Mouse (Mus musculus): ENCODE data around the gene Tm2d3. TPM values are rescaled to one million over a fixed set of nuclear protein-coding genes. Genes with fewer than 3 reads are reported as not detected.

Gene Tm2d3
- polyA plus RNA-seq (2016; fragmentation: Nextera tagmentation; extraction: Ambion mirVana) = 39.2 and 39.3 TPM in 2 replicates

GRCm38 (mm10) chr7:65690869-65691268 lies at the start of gene Tm2d3:
Tm2d3 (plus strand) TSS chr7:65691169.
- no peak within 1 kb of the TSS for H3K4me3 ChIP-seq
- H3K36me3 ChIP-seq = peaks cover 34% of the 10 kb centered on the region
- no peaks in the 10 kb centered on the region for H3K27me3 ChIP-seq (replicated peaks)
- no peak within 1 kb of the TSS for H3K9ac ChIP-seq
- H3K4me1 ChIP-seq (replicated peaks) = peaks cover 15% of the 10 kb centered on the region
- H3K9me3 ChIP-seq (replicated peaks) = no peaks in the 10 kb centered on the region
- no peak within 1 kb of the TSS for H3K4me2 ChIP-seq
- 84% methylated on average over 7 of the region's 7 CpGs for WGBS
- ATAC-seq (ENCODE audit: insufficient number of reproducible peaks, low FRiP score) = no peak
- H3K27ac ChIP-seq (ENCODE audit: poor library complexity, severe bottlenecking) = no peak within 1 kb of the TSS

DNA sequence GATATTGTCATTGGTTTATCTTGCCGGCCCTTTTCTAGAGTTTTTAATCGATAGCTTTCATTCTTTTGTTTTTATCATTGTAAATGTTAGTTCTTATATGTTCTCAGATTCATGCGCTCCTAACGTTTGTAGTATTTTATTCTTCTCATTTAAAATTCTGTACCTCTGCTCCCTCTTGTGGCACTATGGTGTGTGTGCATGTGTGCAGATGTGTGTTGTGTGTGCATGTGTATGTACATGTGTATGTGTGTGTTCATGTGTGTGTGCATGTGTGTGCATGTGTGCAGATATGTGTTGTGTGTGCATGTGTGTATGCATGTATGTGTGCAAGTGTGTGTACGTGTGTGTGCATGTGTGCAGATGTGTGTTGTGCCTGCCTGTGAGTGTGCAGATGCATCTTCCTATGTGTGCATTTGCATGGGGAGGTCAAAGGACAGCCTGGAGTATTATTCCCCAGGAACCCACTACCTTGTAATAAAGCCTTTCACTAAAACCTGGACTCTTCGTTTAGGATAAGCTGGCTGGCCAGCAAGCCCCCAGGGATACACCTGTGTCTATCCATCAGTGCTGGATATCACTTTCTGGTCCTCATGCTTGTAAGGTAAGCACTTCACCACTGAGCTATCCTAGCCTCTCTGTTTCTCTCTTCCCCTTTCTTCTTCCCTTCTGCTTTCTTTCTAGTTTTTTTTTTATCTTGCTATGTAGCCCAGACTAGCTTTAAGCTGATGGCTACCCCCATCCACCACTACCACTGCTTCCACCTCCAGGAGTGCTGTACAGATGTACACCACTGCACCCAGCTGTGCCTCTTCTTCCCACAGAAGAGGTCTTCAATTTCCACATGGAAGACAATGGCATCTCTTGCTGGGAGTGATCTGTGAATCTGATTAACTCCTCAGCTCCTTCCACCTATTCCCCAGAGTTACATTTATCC lies 48.3 kb upstream of the Tm2d3 start:
- Histone ChIP-seq H3K27ac (ENCODE audit: poor library complexity, severe bottlenecking) (no peak overlapping the region), H3K4me2 (no peak overlapping the region), H3K4me1 (replicated peaks) (peaks cover 23% of the 10 kb centered on the region), H3K9me3 (replicated peaks) (no peaks in the 10 kb centered on the region), H3K9ac (no peak overlapping the region), H3K36me3 (peaks cover 10% of the 10 kb centered on the region), H3K27me3 (replicated peaks) (peaks cover 13% of the 10 kb centered on the region; the same call in 1 of the 2 replicates), H3K4me3 (no peak overlapping the region)
- 76% methylated on average over 6 of the region's 6 CpGs for WGBS
- no peak for ATAC-seq (ENCODE audit: insufficient number of reproducible peaks, low FRiP score)

GRCm38 (mm10) chr7:65643861-65644421 lies 47.0 kb upstream of the Tm2d3 start:
- peak overlapping the region; percentile 89 for H3K4me2 ChIP-seq
- H3K27ac ChIP-seq (ENCODE audit: poor library complexity, severe bottlenecking) = no peak overlapping the region
- WGBS = 34% methylated on average over 6 of the region's 6 CpGs
- H3K9me3 ChIP-seq (replicated peaks) = no peaks in the 10 kb centered on the region
- ATAC-seq (ENCODE audit: insufficient number of reproducible peaks, low FRiP score) = no peak
- H3K4me1 ChIP-seq (replicated peaks) = peaks cover 23% of the 10 kb centered on the region
- peaks cover 20% of the 10 kb centered on the region for H3K36me3 ChIP-seq
- H3K9ac ChIP-seq = no peak overlapping the region
- H3K27me3 ChIP-seq (replicated peaks) = peaks cover 13% of the 10 kb centered on the region; the same call in 1 of the 2 replicates
- peak overlapping the region; percentile 85 for H3K4me3 ChIP-seq

DNA sequence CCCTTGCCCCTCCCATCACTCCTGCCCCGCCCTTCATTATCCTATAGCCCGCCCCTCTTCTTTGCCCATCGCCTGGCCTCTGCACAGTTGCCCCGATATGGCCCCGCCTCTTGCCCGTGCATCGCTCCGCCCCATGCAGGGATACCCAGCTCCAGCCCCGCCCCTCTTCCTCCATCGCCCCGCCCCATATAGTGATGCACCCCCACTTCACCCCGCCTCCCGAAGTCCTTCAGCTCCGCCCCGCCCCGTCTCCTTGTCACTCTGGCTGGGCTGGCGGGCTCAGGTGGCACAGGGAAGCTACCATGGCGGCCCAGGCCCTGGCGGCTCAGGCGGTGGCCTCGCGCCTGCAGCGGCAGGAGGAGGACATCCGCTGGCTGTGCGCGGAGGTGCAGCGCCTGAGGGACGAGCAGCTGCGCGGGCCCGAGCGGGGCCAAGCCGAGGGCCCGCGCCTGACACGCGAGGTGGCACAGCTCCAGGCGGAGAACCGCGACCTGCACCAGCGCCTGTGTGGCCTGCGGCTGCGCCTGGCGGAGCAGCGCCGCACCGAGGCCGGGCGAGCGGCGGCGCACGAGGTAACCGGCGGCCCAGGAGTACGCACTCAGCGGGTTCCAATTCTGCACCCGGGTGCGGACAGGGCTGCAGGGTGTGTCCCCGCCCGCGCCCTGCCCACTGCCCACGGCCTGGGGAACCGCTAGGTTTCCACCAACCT lies 46.2 kb upstream of the Tm2d3 start, which contains the start of gene Tarsl2:
Gene Tarsl2, plus strand, starts transcription at position 256 of the 709 bp plus-strand sequence.
- peaks cover 6% of the 10 kb centered on the region for H3K9me3 ChIP-seq (replicated peaks)
- peak; percentile 97 for ATAC-seq (ENCODE audit: insufficient number of reproducible peaks, low FRiP score)
- peak within 1 kb of the TSS; percentile 85 for H3K27ac ChIP-seq (ENCODE audit: poor library complexity, severe bottlenecking)
- peak within 1 kb of the TSS; percentile 89 for H3K4me2 ChIP-seq
- H3K9ac ChIP-seq = peak within 1 kb of the TSS; percentile 93
- H3K36me3 ChIP-seq = peaks cover 29% of the 10 kb centered on the region
- peaks cover 21% of the 10 kb centered on the region for H3K4me1 ChIP-seq (replicated peaks)
- WGBS = under 1% methylated on average over 64 of the region's 64 CpGs
- peaks cover 13% of the 10 kb centered on the region; the same call in 1 of the 2 replicates for H3K27me3 ChIP-seq (replicated peaks)
- H3K4me3 ChIP-seq = peak within 1 kb of the TSS; percentile 85

DNA sequence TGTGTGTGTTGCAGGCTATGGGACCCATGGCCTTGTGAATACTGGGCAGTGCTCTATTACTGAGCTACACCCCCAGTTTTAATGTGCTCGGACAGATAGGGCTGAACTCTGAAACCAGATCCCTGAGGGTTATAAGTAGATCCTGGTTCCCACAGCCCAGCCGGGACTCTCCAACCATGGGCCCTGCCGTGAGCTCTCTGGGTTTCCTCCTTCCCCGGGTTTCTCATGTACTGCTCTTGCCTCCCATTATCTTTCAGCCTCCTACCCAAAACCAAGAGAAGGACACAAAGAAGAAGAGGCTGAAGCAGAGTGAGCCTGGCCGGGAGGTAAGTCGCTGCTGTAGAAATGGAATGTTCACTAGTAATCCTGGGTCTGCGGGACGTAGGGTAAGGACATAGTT lies 45.0 kb upstream of the Tm2d3 start:
- H3K9ac ChIP-seq = no peak overlapping the region

DNA sequence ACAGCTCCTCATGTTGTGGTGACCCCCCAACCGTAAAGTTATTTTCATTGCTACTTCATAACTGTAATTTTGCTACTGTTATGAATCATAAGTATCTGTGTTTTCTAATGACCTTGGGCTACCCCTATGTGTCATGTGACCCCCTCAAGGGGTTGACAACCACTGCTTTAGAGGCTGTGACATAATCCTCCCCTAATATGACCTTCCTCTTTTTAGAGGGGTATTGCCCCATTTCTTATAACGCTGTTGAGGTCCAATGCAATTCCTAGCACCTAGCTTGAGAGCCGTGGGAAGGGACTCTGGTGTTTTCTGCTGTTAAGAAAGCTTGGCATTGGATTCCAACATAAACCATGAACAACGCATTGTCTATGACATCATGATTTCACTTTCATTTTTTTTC lies 40.3 kb upstream of the Tm2d3 start:
- H3K27me3 ChIP-seq (replicated peaks) = no peaks in the 10 kb centered on the region
- peaks cover 9% of the 10 kb centered on the region for H3K9me3 ChIP-seq (replicated peaks)
- peaks cover 4% of the 10 kb centered on the region; the same call in 1 of the 2 replicates for H3K4me1 ChIP-seq (replicated peaks)
- no peak for ATAC-seq (ENCODE audit: insufficient number of reproducible peaks, low FRiP score)
- no peak overlapping the region for H3K9ac ChIP-seq
- H3K4me3 ChIP-seq = no peak overlapping the region
- H3K4me2 ChIP-seq = no peak overlapping the region
- 86% methylated on average over 4 of the region's 4 CpGs for WGBS
- peaks cover 67% of the 10 kb centered on the region for H3K36me3 ChIP-seq
- H3K27ac ChIP-seq (ENCODE audit: poor library complexity, severe bottlenecking) = no peak overlapping the region

More for the DNA sequence above, 45.0 kb upstream of the Tm2d3 start:
- H3K27ac ChIP-seq (ENCODE audit: poor library complexity, severe bottlenecking) = no peak overlapping the region
- WGBS = 84% methylated on average over 8 of the region's 8 CpGs
- H3K4me2 ChIP-seq = peak overlapping the region; percentile 29
- peaks cover 36% of the 10 kb centered on the region for H3K36me3 ChIP-seq
- no peak overlapping the region for H3K4me3 ChIP-seq
- H3K9me3 ChIP-seq (replicated peaks) = peaks cover 6% of the 10 kb centered on the region
- ATAC-seq (ENCODE audit: insufficient number of reproducible peaks, low FRiP score) = no peak
- H3K27me3 ChIP-seq (replicated peaks) = peaks cover 13% of the 10 kb centered on the region; the same call in 1 of the 2 replicates
- peaks cover 13% of the 10 kb centered on the region; the same call in 1 of the 2 replicates for H3K4me1 ChIP-seq (replicated peaks)

DNA sequence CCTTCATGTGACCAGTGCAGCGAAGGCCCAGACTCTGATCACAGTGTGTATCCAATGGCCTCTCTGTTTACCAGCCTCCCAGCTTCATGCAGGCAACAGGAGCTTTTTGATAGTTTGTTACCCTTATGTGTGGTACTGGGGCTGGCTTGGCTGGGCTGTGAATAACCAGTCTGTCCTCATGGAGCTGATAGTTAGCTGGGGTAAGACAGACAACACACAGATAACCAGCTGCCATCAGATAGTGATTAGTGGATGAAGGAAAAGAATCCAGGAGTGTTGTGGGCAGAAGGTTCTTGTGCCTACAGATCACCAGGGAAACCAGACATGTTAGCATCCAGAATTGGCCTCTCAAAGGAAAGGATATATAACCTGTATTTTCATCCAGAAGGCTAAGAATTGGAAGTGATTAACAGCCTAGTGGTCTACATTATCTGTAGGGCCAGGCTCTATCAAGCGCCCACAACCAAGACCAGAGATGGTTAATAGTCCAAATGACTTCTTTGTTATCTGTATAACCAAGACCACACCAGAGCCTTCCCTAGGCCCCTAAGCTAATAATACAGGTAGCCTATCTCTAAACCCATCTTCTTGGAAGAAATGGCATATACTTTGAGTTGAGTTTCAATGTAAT lies 33.4 kb upstream of the Tm2d3 start:
- H3K4me2 ChIP-seq = no peak overlapping the region
- H3K27me3 ChIP-seq (replicated peaks) = no peaks in the 10 kb centered on the region
- no peak for ATAC-seq (ENCODE audit: insufficient number of reproducible peaks, low FRiP score)
- H3K27ac ChIP-seq (ENCODE audit: poor library complexity, severe bottlenecking) = no peak overlapping the region
- no peak overlapping the region for H3K4me3 ChIP-seq
- H3K4me1 ChIP-seq (replicated peaks) = no peaks in the 10 kb centered on the region
- H3K9ac ChIP-seq = no peak overlapping the region
- H3K9me3 ChIP-seq (replicated peaks) = 0 out of 2 replicates have a peak, but pooled peaks cover 3% of the 10 kb centered on the region
- WGBS = 86% methylated on average over 2 of the region's 2 CpGs
- H3K36me3 ChIP-seq = peaks cover 45% of the 10 kb centered on the region

- no peak for ATAC-seq (ENCODE audit: insufficient number of reproducible peaks, low FRiP score)
- 91% methylated on average over 11 of the region's 11 CpGs for WGBS
- Histone ChIP-seq H3K36me3 (peaks cover 31% of the 10 kb centered on the region), H3K9me3 (replicated peaks) (no peaks in the 10 kb centered on the region), H3K27ac (ENCODE audit: poor library complexity, severe bottlenecking) (no peak overlapping the region), H3K4me3 (no peak overlapping the region), H3K27me3 (replicated peaks) (no peaks in the 10 kb centered on the region), H3K9ac (no peak overlapping the region), H3K4me2 (no peak overlapping the region), H3K4me1 (replicated peaks) (no peaks in the 10 kb centered on the region)
Observed at GRCm38 (mm10) chr7:65663225-65663790, 27.7 kb upstream of the Tm2d3 start.

- Histone ChIP-seq H3K27me3 (replicated peaks) (no peaks in the 10 kb centered on the region), H3K9ac (no peak overlapping the region), H3K4me2 (no peak overlapping the region), H3K36me3 (peaks cover 34% of the 10 kb centered on the region), H3K4me3 (no peak overlapping the region), H3K27ac (ENCODE audit: poor library complexity, severe bottlenecking) (no peak overlapping the region), H3K4me1 (replicated peaks) (no peaks in the 10 kb centered on the region), H3K9me3 (replicated peaks) (no peaks in the 10 kb centered on the region)
- ATAC-seq (ENCODE audit: insufficient number of reproducible peaks, low FRiP score) = no peak
- 70% methylated on average over 14 of the region's 14 CpGs for WGBS
Observed at GRCm38 (mm10) chr7:65663886-65664285, 27.1 kb upstream of the Tm2d3 start.

DNA sequence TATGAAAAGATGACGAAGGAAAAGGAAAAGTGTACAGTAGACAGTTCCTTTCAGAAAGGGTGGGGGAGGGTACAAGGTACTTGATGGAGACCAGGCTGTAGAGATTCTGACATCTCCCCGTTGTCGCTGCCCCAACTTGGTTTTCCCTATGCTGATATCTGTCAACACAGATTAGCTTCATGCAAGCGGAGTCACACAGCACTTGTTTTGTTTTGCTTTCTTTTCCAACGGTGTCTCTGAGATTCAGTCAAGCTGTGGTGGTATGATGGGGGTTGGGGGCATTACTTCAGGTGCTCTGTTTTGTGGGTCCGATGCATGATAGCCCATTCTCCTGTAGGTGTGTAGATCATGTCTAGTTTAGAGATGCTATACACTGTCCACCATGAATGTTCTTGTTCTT lies 23.5 kb upstream of the Tm2d3 start:
- Histone ChIP-seq H3K27me3 (replicated peaks) (no peaks in the 10 kb centered on the region), H3K4me1 (replicated peaks) (no peaks in the 10 kb centered on the region), H3K4me3 (no peak overlapping the region), H3K4me2 (no peak overlapping the region), H3K36me3 (peaks cover 32% of the 10 kb centered on the region), H3K9ac (no peak overlapping the region), H3K9me3 (replicated peaks) (no peaks in the 10 kb centered on the region), H3K27ac (ENCODE audit: poor library complexity, severe bottlenecking) (no peak overlapping the region)
- WGBS = 78% methylated on average over 6 of the region's 6 CpGs
- ATAC-seq (ENCODE audit: insufficient number of reproducible peaks, low FRiP score) = no peak
